Mouse (Mus musculus) lung, adult 2 months (tissue): Measurements from ENCODE around the gene 1110002E22Rik.

ENCODE experiments used
- CTCF ChIP-seq: fragments of 200-500 bp; IDR thresholded peaks from 2 replicates; pipeline ENCODE4 v1.5.1; 2011; ENCODE audit warnings: mild to moderate bottlenecking, low read length, control low read depth; ENCODE audit not compliant: insufficient read depth
- POLR2A ChIP-seq: fragments of 200-500 bp; IDR thresholded peaks from 2 replicates; pipeline ENCODE4 v1.6.1; 2011; ENCODE audit warnings: low read depth, mild to moderate bottlenecking, control low read depth, low read length, borderline replicate concordance; ENCODE audit errors: extremely low read depth

DNA sequence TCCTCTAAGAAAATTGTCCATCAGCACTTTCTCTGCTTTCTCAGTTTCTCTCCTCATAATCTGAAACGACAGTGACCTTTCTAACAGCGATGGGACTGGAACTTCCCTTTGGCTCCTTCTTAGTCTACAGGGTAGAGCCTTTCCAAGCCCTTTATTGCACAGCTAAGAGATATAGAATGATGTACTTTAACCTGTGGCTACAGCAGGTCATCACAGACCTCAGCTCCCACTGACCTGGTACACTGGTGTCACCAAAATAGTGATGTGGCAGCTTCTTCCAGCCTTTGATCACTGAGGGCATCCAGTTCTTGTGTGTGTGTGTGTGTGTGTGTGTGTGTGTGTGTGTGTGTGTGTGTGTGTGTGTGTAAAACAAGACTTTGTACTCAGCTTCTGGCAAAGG lies 56.6 kb downstream of the 1110002E22Rik start:
- no peak for TF ChIP-seq CTCF
- TF ChIP-seq POLR2A, result no peak
